Mouse (Mus musculus) olfactory bulb, adult 2 months (tissue): ENCODE data around the gene Hcn3.

ENCODE experiments used
- CTCF ChIP-seq: fragments of 200-500 bp; IDR thresholded peaks from 2 replicates; pipeline ENCODE4 v1.5.1; 2012; ENCODE audit warnings: low read depth, mild to moderate bottlenecking, low read length, moderate library complexity; ENCODE audit not compliant: insufficient read depth
- POLR2A ChIP-seq: fragments of 200-500 bp; IDR thresholded peaks from 2 replicates; pipeline ENCODE4 v1.6.1; 2012; ENCODE audit warnings: mild to moderate bottlenecking, low read depth, low read length, moderate library complexity; ENCODE audit not compliant: insufficient read depth

GRCm38 (mm10) chr3:89183058-89183958 lies 23.3 kb upstream of the Hcn3 start, which contains the start of gene Fam189b:
- no peak for TF ChIP-seq CTCF
- peak; percentile 88 for TF ChIP-seq POLR2A
